Mouse (Mus musculus) bone marrow macrophage, adult 2 months (primary cell): ENCODE data around the gene Rbck1. TPM values are rescaled to one million over a fixed set of nuclear protein-coding genes. Genes with fewer than 3 reads are reported as not detected.

Source experiments
- H3K27ac ChIP-seq: 2 replicates; pipeline ENCODE4 v1.5.1; 2012; ENCODE audit warnings: low read depth, low read length; ENCODE audit not compliant: insufficient read depth
- H3K4me1 ChIP-seq: 2 replicates; pipeline ENCODE4 v1.6.1; 2012; ENCODE audit warnings: low read length; ENCODE audit not compliant: control insufficient read depth, insufficient read depth
- H3K4me3 ChIP-seq: 2 replicates; pipeline ENCODE4 v1.5.1; 2012; ENCODE audit warnings: mild to moderate bottlenecking, low read length, moderate library complexity; ENCODE audit not compliant: insufficient read depth
- CTCF ChIP-seq: IDR thresholded peaks from 2 replicates; pipeline ENCODE4 v1.5.1; 2012; ENCODE audit warnings: low read depth, mild to moderate bottlenecking, low read length, moderate library complexity
- POLR2A ChIP-seq: IDR thresholded peaks from 2 replicates; pipeline ENCODE4 v1.6.1; 2012; ENCODE audit warnings: mild to moderate bottlenecking, low read depth, low read length, borderline replicate concordance
- polyA plus RNA-seq: library from polyadenylated mRNA; stranded (reverse); fragments of >200 nt; gene quantifications from 2 replicates; pipeline ENCODE4 v1.2.4, GENCODE M21; 2012; ENCODE audit not compliant: missing spikeins, insufficient read depth, insufficient read length

Rbck1 gene
- polyA plus RNA-seq, 1 experiment, result 57.2 TPM

DNA sequence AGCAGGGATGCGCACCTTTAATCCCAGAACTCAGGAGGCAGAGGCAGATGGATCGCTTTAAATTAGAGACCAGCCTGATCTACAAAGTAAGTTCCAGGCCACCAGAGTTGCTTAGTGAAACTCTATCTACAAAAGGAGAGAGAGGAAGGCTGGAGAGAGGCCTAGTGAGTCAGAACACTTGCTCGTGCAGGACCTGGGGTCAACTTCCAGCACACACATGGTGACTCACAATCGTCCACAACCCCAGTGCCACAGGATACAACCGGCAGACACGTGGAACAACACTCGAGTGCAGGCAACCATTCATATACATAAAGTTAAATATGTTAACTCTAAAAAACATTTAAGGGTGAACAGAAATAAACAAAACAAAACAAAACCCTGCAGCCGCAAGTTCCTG, 5.8 kb downstream of the Rbck1 start:
- TF ChIP-seq CTCF (no peak), POLR2A (no peak)
- Histone ChIP-seq H3K4me1 (peaks cover 9% of the 10 kb centered on the region), H3K4me3 (no peak overlapping the region), H3K27ac (no peak overlapping the region)

- peaks cover 8% of the 10 kb centered on the region for H3K4me1 ChIP-seq
- H3K27ac ChIP-seq, result no peak overlapping the region
- H3K4me3 ChIP-seq, result no peak overlapping the region
- TF ChIP-seq POLR2A (no peak), CTCF (no peak)
Measured at GRCm38 (mm10) chr2:152326157-152326556, 6.3 kb downstream of the Rbck1 start.

- Histone ChIP-seq H3K4me3 (no peak overlapping the region), H3K4me1 (no peaks in the 10 kb centered on the region), H3K27ac (no peak overlapping the region)
- TF ChIP-seq POLR2A (no peak), CTCF (no peak)
Measured at GRCm38 (mm10) chr2:152324842-152325241, 7.6 kb downstream of the Rbck1 start.

GRCm38 (mm10) chr2:152323971-152324370, 8.5 kb downstream of the Rbck1 start:
- TF ChIP-seq CTCF (no peak), POLR2A (no peak)
- Histone ChIP-seq H3K4me3 (no peak overlapping the region), H3K27ac (no peak overlapping the region), H3K4me1 (no peaks in the 10 kb centered on the region)

DNA sequence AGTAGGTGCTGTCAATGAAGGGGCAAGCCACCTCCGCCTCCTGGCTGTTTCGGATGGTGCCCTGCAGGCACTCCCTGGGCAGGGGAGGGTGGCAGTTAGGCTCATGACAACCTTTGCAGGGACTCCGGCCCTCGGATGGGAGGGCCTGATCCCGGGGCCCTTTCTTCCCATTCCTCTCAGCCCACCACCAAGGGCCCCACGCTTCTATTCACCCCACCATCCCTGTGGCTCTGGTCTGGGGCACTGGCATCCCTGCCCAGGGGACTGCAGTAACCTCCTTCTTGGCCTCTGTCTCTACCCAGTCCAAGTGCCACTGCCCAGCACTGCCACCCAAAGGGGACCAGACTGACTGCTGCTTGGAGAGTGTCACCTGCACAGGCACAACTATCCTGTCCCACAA, 10.3 kb downstream of the Rbck1 start:
- no peak overlapping the region for H3K4me3 ChIP-seq
- TF ChIP-seq CTCF (no peak), POLR2A (no peak)
- H3K4me1 ChIP-seq, result no peaks in the 10 kb centered on the region
- H3K27ac ChIP-seq, result no peak overlapping the region

DNA sequence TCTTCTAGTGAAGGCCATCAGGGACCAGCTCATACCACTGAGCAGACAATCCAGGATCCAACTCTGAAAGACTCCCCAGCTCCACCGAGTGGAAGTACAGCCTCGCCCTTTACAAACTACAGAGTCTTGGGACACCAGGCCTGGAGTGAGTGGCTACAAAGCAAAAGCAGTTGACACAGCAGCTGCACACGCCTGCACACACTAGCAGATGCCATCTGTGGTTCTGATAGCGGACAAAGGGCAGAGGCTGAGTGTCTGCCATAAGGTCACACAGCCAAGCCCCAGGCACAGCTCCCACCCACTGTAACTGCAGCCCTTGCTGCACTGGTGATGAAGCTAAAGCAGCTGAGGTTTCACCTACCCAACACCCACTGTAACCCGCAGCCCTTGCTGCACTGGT, 10.9 kb downstream of the Rbck1 start:
- TF ChIP-seq CTCF, result no peak
- Histone ChIP-seq H3K4me3 (no peak overlapping the region), H3K4me1 (no peaks in the 10 kb centered on the region), H3K27ac (no peak overlapping the region)

DNA sequence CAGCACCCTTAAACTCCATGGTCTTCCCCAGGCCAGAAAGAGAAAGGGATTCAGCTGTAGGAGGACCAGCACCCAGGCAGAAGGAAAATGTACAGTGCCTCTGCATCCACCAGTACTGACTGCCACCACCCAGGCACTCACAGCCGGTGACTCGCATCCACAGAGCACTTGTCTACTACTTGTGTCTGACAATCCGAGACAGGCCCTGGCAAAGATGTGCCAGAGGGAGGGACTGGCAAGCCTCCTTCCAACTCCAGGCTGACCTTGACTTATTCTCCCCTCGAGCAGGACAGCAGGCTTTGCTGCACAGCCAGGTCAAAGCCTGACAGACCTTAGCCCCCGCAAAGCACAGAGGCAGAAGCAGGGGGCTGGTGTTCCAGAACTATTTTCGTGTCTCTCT, 15.4 kb downstream of the Rbck1 start:
- Histone ChIP-seq H3K4me1 (no peaks in the 10 kb centered on the region), H3K4me3 (no peak overlapping the region), H3K27ac (no peak overlapping the region)
- TF ChIP-seq CTCF, result no peak
- no peak for TF ChIP-seq POLR2A

DNA sequence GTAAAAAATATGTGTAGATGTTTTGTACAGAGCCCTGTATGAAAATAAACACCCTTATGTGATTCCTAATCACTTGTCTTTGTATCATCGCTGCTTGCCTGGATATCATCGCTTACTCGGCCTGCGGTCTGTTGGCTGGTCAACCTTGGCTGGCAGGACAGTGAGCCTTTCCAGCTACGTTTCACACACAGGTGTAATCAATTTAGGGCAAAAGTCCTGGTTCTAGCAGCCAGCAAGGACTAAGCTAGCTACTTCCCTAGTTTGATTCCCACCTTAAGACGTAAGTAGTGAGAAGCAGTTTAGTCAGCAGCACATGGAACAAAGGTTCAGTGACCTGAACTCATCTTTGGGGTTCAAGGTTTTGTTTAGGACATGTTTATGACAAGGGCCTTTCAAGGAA, 18.5 kb downstream of the Rbck1 start:
- Histone ChIP-seq H3K4me3 (no peak overlapping the region), H3K4me1 (no peaks in the 10 kb centered on the region), H3K27ac (no peak overlapping the region)
- no peak for TF ChIP-seq CTCF
- TF ChIP-seq POLR2A, result no peak

DNA sequence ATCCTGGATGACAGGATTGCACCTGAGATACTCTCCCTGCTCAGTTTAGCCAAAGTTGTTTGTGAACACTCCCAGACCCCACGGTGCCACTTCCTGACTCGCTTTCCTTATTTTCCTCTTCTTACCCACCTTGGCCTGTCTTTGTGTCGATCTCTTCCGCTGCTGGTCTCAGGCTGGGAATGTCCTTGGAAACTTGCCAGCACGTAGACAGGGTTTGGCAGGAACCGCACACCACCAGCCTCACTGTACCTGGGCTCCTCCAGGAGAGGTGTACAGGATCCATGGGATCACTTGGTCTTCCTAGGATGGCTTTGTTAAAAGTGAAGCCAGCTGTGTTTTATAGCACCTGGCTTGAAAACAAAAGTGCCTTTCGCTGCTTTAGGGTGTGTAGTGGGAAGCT, 19.5 kb downstream of the Rbck1 start:
- TF ChIP-seq CTCF (no peak), POLR2A (no peak)
- Histone ChIP-seq H3K4me3 (no peak overlapping the region), H3K27ac (no peak overlapping the region), H3K4me1 (no peaks in the 10 kb centered on the region)

- Histone ChIP-seq H3K27ac (no peak overlapping the region), H3K4me1 (no peaks in the 10 kb centered on the region), H3K4me3 (no peak overlapping the region)
- TF ChIP-seq POLR2A (no peak), CTCF (no peak)
Measured at GRCm38 (mm10) chr2:152307186-152307585, 25.3 kb downstream of the Rbck1 start.

- Histone ChIP-seq H3K4me1 (no peaks in the 10 kb centered on the region), H3K27ac (no peak overlapping the region), H3K4me3 (no peak overlapping the region)
- TF ChIP-seq POLR2A (no peak), CTCF (no peak)
Measured at GRCm38 (mm10) chr2:152305480-152305879, 27.0 kb downstream of the Rbck1 start.
